Comparison of ENCODE assay signal across 9 mouse cellular contexts in the genomic region with DNA sequence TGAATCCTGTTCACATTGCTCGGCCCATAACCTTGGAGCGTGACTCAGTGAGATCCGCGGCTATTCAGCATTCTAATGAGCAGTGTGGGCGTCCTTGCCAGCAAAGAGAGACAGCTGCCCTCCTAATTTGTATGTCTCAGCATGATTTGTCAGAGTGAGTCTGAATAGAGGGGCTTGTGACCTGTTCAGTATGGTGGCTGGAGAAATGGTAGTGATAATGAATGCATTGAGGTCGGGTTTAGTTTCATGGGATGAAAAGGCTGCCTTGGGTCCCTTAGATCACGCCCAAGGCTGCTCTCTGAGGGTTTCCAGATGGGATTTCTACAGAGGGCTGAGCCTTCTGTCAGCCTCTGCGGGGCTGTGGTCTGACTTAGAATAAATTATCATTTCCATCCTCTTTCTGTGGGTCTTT.
DNase-seq lines count a peak whose midpoint lies in the region; ATAC-seq and TF ChIP-seq lines count a peak whose summit lies in the region.
"Had no signal": no experiment of that assay in that cellular context is flagged by ENCODE, and none has a peak within 500 bp of the region (broad histone marks: within the 10 kb centered on the region; RNA-seq: fewer than 3 reads in every experiment).

No protein-coding gene starts in this region.

- H3K27me3 ChIP-seq in hindbrain, postnatal 0 days (ENCODE audit: insufficient read depth, low read length), result no peaks in the 10 kb centered on the region
- no peaks in the 10 kb centered on the region for H3K27me3 ChIP-seq in liver, embryonic 11.5 days (replicated peaks; ENCODE audit: control insufficient read depth, insufficient read depth, low read length)
- H3K27me3 ChIP-seq: Patski had no signal

- intact Hi-C loops in left cerebral cortex, postnatal 25 days (cut with DNase I), result loop anchor here (2.0 kb wide), 1 partner anchor 13 kb away; no protein-coding TSS in a partner anchor

- WGBS in hindbrain, postnatal 0 days, result 9% methylated on average over 8 of the region's 8 CpGs
- WGBS in liver, embryonic 11.5 days, result 53% methylated on average over 8 of the region's 8 CpGs

- peak; percentile 81 for ATAC-seq in hindbrain, postnatal 0 days
- no peak for ATAC-seq in liver, embryonic 11.5 days (replicated peaks; ENCODE audit: low FRiP score)
- ATAC-seq: Patski had no signal

- no peaks in the 10 kb centered on the region for H3K36me3 ChIP-seq in hindbrain, postnatal 0 days (ENCODE audit: insufficient read depth, low read length)
- no peaks in the 10 kb centered on the region for H3K36me3 ChIP-seq in liver, embryonic 11.5 days (ENCODE audit: control insufficient read depth, insufficient read depth, low read length)

- no peak for TF ChIP-seq CTCF in hindbrain, postnatal 0 days (IDR thresholded peaks at IDR 0.05; ENCODE audit: low read depth)

- H3K27ac ChIP-seq in hindbrain, postnatal 0 days, result peak overlapping the region; percentile 87
- H3K27ac ChIP-seq in liver, embryonic 11.5 days (ENCODE audit: low read depth, low read length), result no peak overlapping the region

- DNase-seq in left cerebral cortex, postnatal 25 days (ENCODE audit: low spot score in 2 of 2), result peak; percentile 43 to 63
- no peak for DNase-seq in left cerebral cortex, adult 18-20 months (ENCODE audit: low spot score in 2 of 2)
- peak; percentile 84 for DNase-seq in embryo, embryonic 10.5 days (ENCODE audit: low spot score)
- peak; percentile 87 for DNase-seq in hindbrain, postnatal 0 days (ENCODE audit: low spot score)
- DNase-seq in right cerebral cortex, adult 2 months (ENCODE audit: low spot score in 2 of 2), result peak; percentile 47 to 53
- no peak for DNase-seq in adipocyte (ENCODE audit: low spot score)
- no peak for DNase-seq in cerebellum, adult 8-10 months
- no peak for DNase-seq in liver, embryonic 11.5 days (ENCODE audit: low spot score)

- H3K4me2 ChIP-seq in hindbrain, postnatal 0 days (ENCODE audit: low read depth, low read length), result peak overlapping the region; percentile 41
- no peak overlapping the region for H3K4me2 ChIP-seq in liver, embryonic 11.5 days

- H3K9me3 ChIP-seq in hindbrain, postnatal 0 days (ENCODE audit: low read length), result no peaks in the 10 kb centered on the region
- no peaks in the 10 kb centered on the region for H3K9me3 ChIP-seq in liver, embryonic 11.5 days (ENCODE audit: control insufficient read depth, low read length)

- no peak overlapping the region for H3K4me3 ChIP-seq in hindbrain, postnatal 0 days (ENCODE audit: low read length)
- no peak overlapping the region for H3K4me3 ChIP-seq in liver, embryonic 11.5 days (ENCODE audit: low read depth, low read length)

- H3K4me1 ChIP-seq in hindbrain, postnatal 0 days (ENCODE audit: insufficient read depth, low read length), result peaks cover 35% of the 10 kb centered on the region
- H3K4me1 ChIP-seq in liver, embryonic 11.5 days (replicated peaks; ENCODE audit: control insufficient read depth, insufficient read depth, low read length), result no peaks in the 10 kb centered on the region

- no peak overlapping the region; the same call in 1 of the 2 replicates for H3K9ac ChIP-seq in hindbrain, postnatal 0 days (replicated peaks; ENCODE audit: low read length)
- no peak overlapping the region for H3K9ac ChIP-seq in liver, embryonic 11.5 days (ENCODE audit: low read depth, low read length)

Comparison
In these comparisons a context has a peak if more than half of its experiments do, and no peak if none do; other contexts are left out.
1. DNase-seq: peak in left cerebral cortex, postnatal 25 days (2 of 2), embryo, embryonic 10.5 days (single experiment), hindbrain, postnatal 0 days (single experiment) and right cerebral cortex, adult 2 months (2 of 2); none in left cerebral cortex, adult 18-20 months (0 of 2), adipocyte (single experiment), cerebellum, adult 8-10 months (single experiment) and liver, embryonic 11.5 days (single experiment).